Mouse (Mus musculus): ENCODE results near the gene Gm5795. TPM values are rescaled to one million over a fixed set of nuclear protein-coding genes. Genes with fewer than 3 reads are reported as not detected.
"Not testable (repeated sequence)": the region's sequence is repeated elsewhere in the genome, so short reads cannot be mapped to it uniquely, and the experiment has no call there.

The Gm5795 gene
- polyA plus RNA-seq (2021): not detected

DNA sequence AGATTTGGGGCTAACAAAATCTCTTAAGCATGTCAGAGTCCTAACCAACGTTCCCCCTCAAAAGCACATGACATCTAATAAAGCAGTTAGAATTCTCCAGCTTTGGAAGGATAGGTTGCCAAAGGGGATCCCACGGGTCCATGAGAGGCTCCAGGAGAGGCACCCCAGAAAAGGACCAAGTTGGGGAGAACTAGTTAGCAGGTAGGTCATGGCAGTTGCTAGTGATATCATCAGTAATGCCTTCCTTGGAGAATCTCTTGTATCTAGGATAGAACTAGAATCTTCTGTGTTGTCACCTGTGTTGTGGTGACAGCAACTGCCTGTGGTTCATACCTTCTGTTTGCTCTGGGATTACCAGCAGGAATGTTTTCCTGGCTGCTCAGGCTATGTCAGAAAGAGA, at the start of gene Gm5795:
Gm5795 (plus strand) TSS at position 301 of the 400 bp plus-strand sequence.
- ATAC-seq; in situ Hi-C loops (cut with MboI; ENCODE audit: low pct_unique_long_range_greater_than_20kb); DNase-seq (ENCODE audit: low read depth, low spot score); CTCF ChIA-PET; H3K27me3 ChIP-seq; POLR2A ChIA-PET: not testable (repeated sequence)

- ATAC-seq; in situ Hi-C loops (cut with MboI; ENCODE audit: low pct_unique_long_range_greater_than_20kb); DNase-seq (ENCODE audit: low read depth, low spot score); CTCF ChIA-PET; POLR2A ChIA-PET; H3K27me3 ChIP-seq: not testable (repeated sequence)
Measured at GRCm38 (mm10) chr14:3208272-3209152, 20.5 kb downstream of the Gm5795 start, which contains the start of gene D830030K20Rik. Gene D830030K20Rik (plus strand): TSS chr14:3208488.

- POLR2A ChIA-PET; in situ Hi-C loops (cut with MboI; ENCODE audit: low pct_unique_long_range_greater_than_20kb); H3K27me3 ChIP-seq; DNase-seq (ENCODE audit: low read depth, low spot score); ATAC-seq; CTCF ChIA-PET: not testable (repeated sequence)
Measured at GRCm38 (mm10) chr14:3209367-3209766, 21.3 kb downstream of the Gm5795 start.

Other genes starting within 250 kb of the Gm5795 start
- not detected for gene Gm2888, start 158.3 kb upstream of the Gm5795 start, polyA plus RNA-seq (2021)
- not detected for gene Gm2897, start 139.0 kb upstream of the Gm5795 start, polyA plus RNA-seq (2021)
- gene Gm10340, start 54.3 kb upstream of the Gm5795 start, polyA plus RNA-seq (2021): not detected
- gene D830030K20Rik, start 20.2 kb downstream of the Gm5795 start, polyA plus RNA-seq (2021): not detected
- gene Gm2956, start 144.4 kb downstream of the Gm5795 start, polyA plus RNA-seq (2021): not detected
- not detected for gene Gm10413, start 206.8 kb downstream of the Gm5795 start, polyA plus RNA-seq (2021)
- 0.06 TPM for gene Gm10409, start 224.4 kb downstream of the Gm5795 start, polyA plus RNA-seq (2021)
- gene Gm3005, start 239.8 kb downstream of the Gm5795 start, polyA plus RNA-seq (2021): not detected

All from Patski (cell line).